Mouse (Mus musculus) cerebellum, adult 11-12 months (tissue): ENCODE results near the gene Il2rg.

Experiments
- DNase-seq: peaks from one replicate; pipeline ENCODE4 v3.0.0; 2022

The Il2rg gene

GRCm38 (mm10) chrX:101268025-101268754 lies at the start of gene Il2rg:
TSS of gene Il2rg (minus strand) at chrX:101268255.
- DNase-seq, result no peak

- DNase-seq, result peak; percentile 45
Measured at GRCm38 (mm10) chrX:101313625-101314359, 45.7 kb upstream of the Il2rg start.

GRCm38 (mm10) chrX:101309299-101309698 lies 41.2 kb upstream of the Il2rg start:
- DNase-seq, result no peak

- peak; percentile 45 for DNase-seq
Measured at GRCm38 (mm10) chrX:101304646-101305045, 36.6 kb upstream of the Il2rg start.

GRCm38 (mm10) chrX:101301654-101302053 lies 33.6 kb upstream of the Il2rg start:
- peak; percentile 28 for DNase-seq

- DNase-seq, result no peak
Measured at GRCm38 (mm10) chrX:101300427-101301030, 32.5 kb upstream of the Il2rg start.

GRCm38 (mm10) chrX:101299473-101300426 lies 31.7 kb upstream of the Il2rg start:
- DNase-seq, result no peak

GRCm38 (mm10) chrX:101299055-101299454 lies 31.0 kb upstream of the Il2rg start, which contains the start of gene Nlgn3:
TSS of gene Nlgn3 (plus strand) at chrX:101299168.
- DNase-seq, result peak; percentile 68

- DNase-seq, result no peak
Measured at GRCm38 (mm10) chrX:101290111-101290510, 22.1 kb upstream of the Il2rg start.

- no peak for DNase-seq
Measured at GRCm38 (mm10) chrX:101289037-101289436, 21.0 kb upstream of the Il2rg start.

GRCm38 (mm10) chrX:101288432-101288831 lies 20.4 kb upstream of the Il2rg start:
- DNase-seq, result no peak

GRCm38 (mm10) chrX:101287543-101287942 lies 19.5 kb upstream of the Il2rg start:
- no peak for DNase-seq

- DNase-seq, result no peak
Measured at GRCm38 (mm10) chrX:101285953-101286670, 18.1 kb upstream of the Il2rg start.

GRCm38 (mm10) chrX:101285534-101285933 lies 17.5 kb upstream of the Il2rg start:
- peak; percentile 42 for DNase-seq

- DNase-seq, result no peak
Measured at GRCm38 (mm10) chrX:101282813-101283212, 14.8 kb upstream of the Il2rg start.

- peak; percentile 92 for DNase-seq
Measured at GRCm38 (mm10) chrX:101273875-101274738, 6.1 kb upstream of the Il2rg start, which contains the start of gene Med12. TSS of gene Med12 (plus strand) at chrX:101274030.

GRCm38 (mm10) chrX:101273410-101273809 lies 5.4 kb upstream of the Il2rg start:
- DNase-seq, result no peak

GRCm38 (mm10) chrX:101268755-101269124 lies 685 bp upstream of the Il2rg start, which contains the start of gene Gm20489:
TSS of gene Gm20489 (minus strand) at chrX:101269023.
- DNase-seq, result no peak

- no peak for DNase-seq
Measured at GRCm38 (mm10) chrX:101266631-101267030, 1.4 kb downstream of the Il2rg start.

GRCm38 (mm10) chrX:101263892-101264291 lies 4.2 kb downstream of the Il2rg start, which contains the start of gene Gm614:
TSS of gene Gm614 (minus strand) at chrX:101263992.
- no peak for DNase-seq
